Mouse (Mus musculus): Measurements from ENCODE around the gene Ttc30b. TPM values are rescaled to one million over a fixed set of nuclear protein-coding genes. Genes with fewer than 3 reads are reported as not detected.
"Not testable (repeated sequence)": the region's sequence is repeated elsewhere in the genome, so short reads cannot be mapped to it uniquely, and the experiment has no call there.

Ttc30b gene
- polyA plus RNA-seq, 1 experiment from 2014 or later = 9.5 TPM

- WGBS = 17% methylated on average over 5 of the region's 5 CpGs
- no peaks in the 10 kb centered on the region for H3K36me3 ChIP-seq
- H3K9me3 ChIP-seq = no peaks in the 10 kb centered on the region
- H3K27me3 ChIP-seq (replicated peaks) = no peaks in the 10 kb centered on the region
- H3K4me3 ChIP-seq (replicated peaks) = peak overlapping the region; percentile 24; the same call in 1 of the 2 replicates
- no peak overlapping the region for H3K9ac ChIP-seq
- peak; percentile 29; the same call in 1 of the 2 replicates for ATAC-seq (ENCODE audit: insufficient read depth, low FRiP score, low read depth)
- 0 out of 2 replicates have a peak overlapping the region, but pooled peaks have one; percentile 3 for H3K27ac ChIP-seq
- peak overlapping the region; percentile 49 for H3K4me2 ChIP-seq
- H3K4me1 ChIP-seq = peaks cover 22% of the 10 kb centered on the region
Observed at GRCm38 (mm10) chr2:75964972-75965371, 26.6 kb upstream of the Ttc30b start.

- Histone ChIP-seq H3K4me2 (peak overlapping the region; percentile 49), H3K4me1 (peaks cover 25% of the 10 kb centered on the region), H3K36me3 (no peaks in the 10 kb centered on the region), H3K4me3 (replicated peaks) (peak overlapping the region; percentile 24), H3K27ac (0 out of 2 replicates have a peak overlapping the region, but pooled peaks have one; percentile 3), H3K27me3 (replicated peaks) (no peaks in the 10 kb centered on the region), H3K9ac (no peak overlapping the region), H3K9me3 (no peaks in the 10 kb centered on the region)
- ATAC-seq (ENCODE audit: insufficient read depth, low FRiP score, low read depth) = peak; percentile 16; the same call in 1 of the 2 replicates
- WGBS = 9% methylated on average over 14 of the region's 14 CpGs
Observed at GRCm38 (mm10) chr2:75964512-75964911, 26.1 kb upstream of the Ttc30b start.

- Histone ChIP-seq H3K27ac (no peak overlapping the region), H3K36me3 (no peaks in the 10 kb centered on the region)
Observed at GRCm38 (mm10) chr2:75964051-75964450, 25.7 kb upstream of the Ttc30b start.

GRCm38 (mm10) chr2:75963211-75963840, 24.9 kb upstream of the Ttc30b start:
- 71% methylated on average over 10 of the region's 10 CpGs for WGBS
- Histone ChIP-seq H3K9me3 (no peaks in the 10 kb centered on the region), H3K9ac (no peak overlapping the region), H3K36me3 (no peaks in the 10 kb centered on the region), H3K27me3 (replicated peaks) (no peaks in the 10 kb centered on the region), H3K4me2 (no peak overlapping the region), H3K4me1 (peaks cover 25% of the 10 kb centered on the region), H3K4me3 (replicated peaks) (no peak overlapping the region), H3K27ac (no peak overlapping the region)
- no peak for ATAC-seq (ENCODE audit: insufficient read depth, low FRiP score, low read depth)

More at GRCm38 (mm10) chr2:75964051-75964450, 25.7 kb upstream of the Ttc30b start:
- H3K4me1 ChIP-seq = peaks cover 25% of the 10 kb centered on the region
- no peak for ATAC-seq (ENCODE audit: insufficient read depth, low FRiP score, low read depth)
- peak overlapping the region; percentile 49 for H3K4me2 ChIP-seq
- no peaks in the 10 kb centered on the region for H3K27me3 ChIP-seq (replicated peaks)
- H3K9me3 ChIP-seq = no peaks in the 10 kb centered on the region
- no peak overlapping the region for H3K9ac ChIP-seq
- H3K4me3 ChIP-seq (replicated peaks) = no peak overlapping the region
- WGBS = 65% methylated on average over 5 of the region's 5 CpGs

GRCm38 (mm10) chr2:75960366-75961330, 22.3 kb upstream of the Ttc30b start:
- no peak overlapping the region for H3K4me3 ChIP-seq (replicated peaks)
- no peak overlapping the region for H3K9ac ChIP-seq
- peak overlapping the region; percentile 78 for H3K27ac ChIP-seq
- no peak for ATAC-seq (ENCODE audit: insufficient read depth, low FRiP score, low read depth)
- peak overlapping the region; percentile 44; the same call in 1 of the 2 replicates for H3K4me2 ChIP-seq
- no peaks in the 10 kb centered on the region for H3K36me3 ChIP-seq
- no peaks in the 10 kb centered on the region for H3K27me3 ChIP-seq (replicated peaks)
- H3K4me1 ChIP-seq = peaks cover 25% of the 10 kb centered on the region
- H3K9me3 ChIP-seq = no peaks in the 10 kb centered on the region
- 58% methylated on average over 15 of the region's 15 CpGs for WGBS

GRCm38 (mm10) chr2:75959850-75960365, 21.5 kb upstream of the Ttc30b start:
- no peaks in the 10 kb centered on the region for H3K36me3 ChIP-seq
- no peak for ATAC-seq (ENCODE audit: insufficient read depth, low FRiP score, low read depth)
- H3K9me3 ChIP-seq = no peaks in the 10 kb centered on the region
- H3K4me2 ChIP-seq = peak overlapping the region; percentile 44
- no peak overlapping the region for H3K9ac ChIP-seq
- WGBS = 21% methylated on average over 15 of the region's 15 CpGs
- no peak overlapping the region for H3K4me3 ChIP-seq (replicated peaks)
- H3K27me3 ChIP-seq (replicated peaks) = no peaks in the 10 kb centered on the region
- H3K4me1 ChIP-seq = peaks cover 25% of the 10 kb centered on the region
- H3K27ac ChIP-seq = peak overlapping the region; percentile 78

- WGBS = 30% methylated on average over 18 of the region's 18 CpGs
- ATAC-seq (ENCODE audit: insufficient read depth, low FRiP score, low read depth) = no peak
Observed at GRCm38 (mm10) chr2:75959183-75959849, 20.9 kb upstream of the Ttc30b start.

GRCm38 (mm10) chr2:75955709-75956108, 17.3 kb upstream of the Ttc30b start:
- Histone ChIP-seq H3K27ac (no peak overlapping the region), H3K4me2 (no peak overlapping the region), H3K4me3 (replicated peaks) (no peak overlapping the region), H3K36me3 (no peaks in the 10 kb centered on the region), H3K4me1 (peaks cover 11% of the 10 kb centered on the region), H3K9me3 (no peaks in the 10 kb centered on the region), H3K27me3 (replicated peaks) (no peaks in the 10 kb centered on the region), H3K9ac (no peak overlapping the region)
- peak; percentile 27; the same call in 1 of the 2 replicates for ATAC-seq (ENCODE audit: insufficient read depth, low FRiP score, low read depth)
- 45% methylated on average over 14 of the region's 14 CpGs for WGBS

More at GRCm38 (mm10) chr2:75959183-75959849, 20.9 kb upstream of the Ttc30b start:
- no peaks in the 10 kb centered on the region for H3K36me3 ChIP-seq
- no peak overlapping the region for H3K9ac ChIP-seq
- no peaks in the 10 kb centered on the region for H3K27me3 ChIP-seq (replicated peaks)
- H3K9me3 ChIP-seq = no peaks in the 10 kb centered on the region
- H3K4me3 ChIP-seq (replicated peaks) = no peak overlapping the region
- H3K27ac ChIP-seq = peak overlapping the region; percentile 78
- H3K4me2 ChIP-seq = peak overlapping the region; percentile 44
- peaks cover 20% of the 10 kb centered on the region for H3K4me1 ChIP-seq

GRCm38 (mm10) chr2:75953320-75953719, 14.9 kb upstream of the Ttc30b start:
- no peak for ATAC-seq (ENCODE audit: insufficient read depth, low FRiP score, low read depth)
- WGBS = 89% methylated on average over 5 of the region's 5 CpGs
- H3K4me3 ChIP-seq (replicated peaks) = no peak overlapping the region

GRCm38 (mm10) chr2:75950685-75951084, 12.3 kb upstream of the Ttc30b start:
- WGBS = 86% methylated on average over 8 of the region's 8 CpGs
- Histone ChIP-seq H3K36me3 (no peaks in the 10 kb centered on the region), H3K27ac (no peak overlapping the region), H3K9me3 (no peaks in the 10 kb centered on the region), H3K4me3 (replicated peaks) (no peak overlapping the region), H3K27me3 (replicated peaks) (no peaks in the 10 kb centered on the region), H3K4me2 (no peak overlapping the region), H3K4me1 (no peaks in the 10 kb centered on the region), H3K9ac (no peak overlapping the region)
- no peak for ATAC-seq (ENCODE audit: insufficient read depth, low FRiP score, low read depth)

More at GRCm38 (mm10) chr2:75953320-75953719, 14.9 kb upstream of the Ttc30b start:
- H3K9ac ChIP-seq = no peak overlapping the region
- H3K4me1 ChIP-seq = no peaks in the 10 kb centered on the region
- H3K4me2 ChIP-seq = no peak overlapping the region
- no peaks in the 10 kb centered on the region for H3K27me3 ChIP-seq (replicated peaks)
- H3K27ac ChIP-seq = no peak overlapping the region
- H3K36me3 ChIP-seq = no peaks in the 10 kb centered on the region
- H3K9me3 ChIP-seq = no peaks in the 10 kb centered on the region

- H3K9ac ChIP-seq; H3K27ac ChIP-seq; H3K36me3 ChIP-seq; ATAC-seq (ENCODE audit: insufficient read depth, low FRiP score, low read depth); H3K9me3 ChIP-seq; H3K27me3 ChIP-seq (replicated peaks): not testable (repeated sequence)
- Histone ChIP-seq H3K4me3 (replicated peaks) (peak overlapping the region; percentile 54), H3K4me1 (peaks cover 10% of the 10 kb centered on the region; the same call in 1 of the 2 replicates), H3K4me2 (peak overlapping the region; percentile 56)
- 65% methylated on average over 15 of the region's 17 CpGs for WGBS
Observed at GRCm38 (mm10) chr2:75937520-75938116, 767 bp downstream of the Ttc30b start.

Data from stomach, embryonic 15.5 days (tissue).